Mouse (Mus musculus): ENCODE data around the gene Efcab6. TPM values are rescaled to one million over a fixed set of nuclear protein-coding genes. Genes with fewer than 3 reads are reported as not detected.
A peak's percentile ranks its signal among the peaks of the same experiment; 100 is the strongest.
"Not testable (repeated sequence)": the region's sequence is repeated elsewhere in the genome, so short reads cannot be mapped to it uniquely, and the experiment has no call there.

The Efcab6 gene
- polyA plus RNA-seq (2012; rRNA removed): 7.6 and 9.6 TPM in 2 replicates

- DNase-seq (ENCODE audit: extremely low spot score in 1 of 2, low spot score in 1 of 2): peak in 1 of 2 experiments; percentile 83
These were observed at the start of gene Efcab6 for GRCm38 (mm10) chr15:84065140-84065539. Gene Efcab6 (minus strand): TSS chr15:84065379.

- DNase-seq (ENCODE audit: extremely low spot score in 1 of 2, low spot score in 1 of 2): no peak
These were observed 48.7 kb upstream of the Efcab6 start for GRCm38 (mm10) chr15:84113873-84114272.

GRCm38 (mm10) chr15:84108899-84109298 lies 43.7 kb upstream of the Efcab6 start:
- DNase-seq (ENCODE audit: extremely low spot score in 1 of 2, low spot score in 1 of 2): no peak

- DNase-seq (ENCODE audit: extremely low spot score in 1 of 2, low spot score in 1 of 2): no peak
These were observed 40.8 kb upstream of the Efcab6 start for GRCm38 (mm10) chr15:84105924-84106500.

GRCm38 (mm10) chr15:84105105-84105923 lies 40.1 kb upstream of the Efcab6 start, which contains the start of gene Sult4a1:
Gene Sult4a1 (minus strand): TSS chr15:84105754.
- peak in 1 of 2 experiments; percentile 64 for DNase-seq (ENCODE audit: extremely low spot score in 1 of 2, low spot score in 1 of 2)

GRCm38 (mm10) chr15:84104626-84105025 lies 39.4 kb upstream of the Efcab6 start:
- no peak for DNase-seq (ENCODE audit: extremely low spot score in 1 of 2, low spot score in 1 of 2)

- DNase-seq (ENCODE audit: extremely low spot score in 1 of 2, low spot score in 1 of 2): not testable (repeated sequence)
These were observed 32.4 kb upstream of the Efcab6 start for GRCm38 (mm10) chr15:84097536-84097935.

GRCm38 (mm10) chr15:84096051-84096450 lies 30.9 kb upstream of the Efcab6 start:
- no peak for DNase-seq (ENCODE audit: extremely low spot score in 1 of 2, low spot score in 1 of 2)

- no peak for DNase-seq (ENCODE audit: extremely low spot score in 1 of 2, low spot score in 1 of 2)
These were observed 29.7 kb upstream of the Efcab6 start for GRCm38 (mm10) chr15:84094921-84095320.

GRCm38 (mm10) chr15:84086775-84087174 lies 21.6 kb upstream of the Efcab6 start:
- no peak for DNase-seq (ENCODE audit: extremely low spot score in 1 of 2, low spot score in 1 of 2)

- no peak for DNase-seq (ENCODE audit: extremely low spot score in 1 of 2, low spot score in 1 of 2)
These were observed 21.2 kb upstream of the Efcab6 start for GRCm38 (mm10) chr15:84086364-84086763.

- DNase-seq (ENCODE audit: extremely low spot score in 1 of 2, low spot score in 1 of 2): no peak
These were observed 14.9 kb upstream of the Efcab6 start for GRCm38 (mm10) chr15:84080069-84080468.

- peak; percentile 64 to 69 for DNase-seq (ENCODE audit: extremely low spot score in 1 of 2, low spot score in 1 of 2)
These were observed 14.3 kb upstream of the Efcab6 start for GRCm38 (mm10) chr15:84079519-84079918.

GRCm38 (mm10) chr15:84078667-84079066 lies 13.5 kb upstream of the Efcab6 start:
- DNase-seq (ENCODE audit: extremely low spot score in 1 of 2, low spot score in 1 of 2): peak in 1 of 2 experiments; percentile 59

- no peak for DNase-seq (ENCODE audit: extremely low spot score in 1 of 2, low spot score in 1 of 2)
These were observed 12.0 kb upstream of the Efcab6 start for GRCm38 (mm10) chr15:84077151-84077550.

- no peak for DNase-seq (ENCODE audit: extremely low spot score in 1 of 2, low spot score in 1 of 2)
These were observed 9.6 kb upstream of the Efcab6 start for GRCm38 (mm10) chr15:84074705-84075185.

- DNase-seq (ENCODE audit: extremely low spot score in 1 of 2, low spot score in 1 of 2): peak in 1 of 2 experiments; percentile 85
These were observed 8.9 kb upstream of the Efcab6 start for GRCm38 (mm10) chr15:84073911-84074704.

GRCm38 (mm10) chr15:84073058-84073457 lies 7.9 kb upstream of the Efcab6 start:
- DNase-seq (ENCODE audit: extremely low spot score in 1 of 2, low spot score in 1 of 2): no peak

- DNase-seq (ENCODE audit: extremely low spot score in 1 of 2, low spot score in 1 of 2): peak; percentile 71 to 97
These were observed 7.0 kb upstream of the Efcab6 start for GRCm38 (mm10) chr15:84072226-84072625.

GRCm38 (mm10) chr15:84070116-84070676 lies 5.0 kb upstream of the Efcab6 start:
- no peak for DNase-seq (ENCODE audit: extremely low spot score in 1 of 2, low spot score in 1 of 2)
